Comparison of ENCODE assay signal across 20 mouse cellular contexts in the genomic region with DNA sequence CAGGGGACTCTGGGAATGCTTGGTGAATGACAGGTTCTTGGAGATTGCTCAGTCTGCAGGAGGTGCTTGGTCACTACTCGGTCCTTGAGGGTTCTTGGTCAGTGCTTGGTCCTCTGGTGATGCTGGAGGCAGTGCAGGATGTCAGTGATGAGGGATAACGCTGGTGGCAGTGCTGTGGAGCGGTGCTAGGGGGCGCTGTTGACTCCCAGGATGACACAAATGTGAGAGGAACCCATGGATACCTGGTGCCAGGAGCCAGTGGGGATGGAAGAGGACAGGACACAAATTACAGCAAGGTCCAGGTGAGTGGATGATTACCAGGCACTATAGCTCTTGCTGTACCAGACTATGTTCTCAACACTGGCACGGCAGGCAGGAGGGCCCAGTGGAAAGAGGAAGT. TPM values are rescaled to one million over a fixed set of nuclear protein-coding genes. Genes with fewer than 3 reads are reported as not detected.
DNase-seq lines count a peak whose midpoint lies in the region; ATAC-seq and TF ChIP-seq lines count a peak whose summit lies in the region.
"Had no signal": no experiment of that assay in that cellular context is flagged by ENCODE, and none has a peak within 500 bp of the region (broad histone marks: within the 10 kb centered on the region; RNA-seq: fewer than 3 reads in every experiment).

No protein-coding gene starts in this region.

- TF ChIP-seq POLR2A in testis, adult 2 months (IDR thresholded peaks at IDR 0.05; ENCODE audit: control insufficient read depth, low read depth, low read length) = no peak

- no peaks in the 10 kb centered on the region for H3K4me1 ChIP-seq in testis, adult 2 months (ENCODE audit: control insufficient read depth, insufficient read depth, low read length)
- no peaks in the 10 kb centered on the region for H3K4me1 ChIP-seq in stomach, postnatal 0 days (replicated peaks; ENCODE audit: control insufficient read depth, insufficient read depth)
- H3K4me1 ChIP-seq: midbrain, embryonic 12.5 days had no signal

- 39% methylated on average over 5 of the region's 5 CpGs for WGBS in stomach, postnatal 0 days

- no peak overlapping the region for H3K27ac ChIP-seq in layer of hippocampus, adult 2 months
- H3K27ac ChIP-seq in testis, adult 2 months (ENCODE audit: control insufficient read depth, insufficient read depth, low read depth, low read length) = no peak overlapping the region
- no peak overlapping the region for H3K27ac ChIP-seq in stomach, postnatal 0 days (replicated peaks)
- H3K27ac ChIP-seq: forebrain, embryonic 10.5 days; midbrain, embryonic 12.5 days had no signal

- H3K4me2 ChIP-seq in stomach, postnatal 0 days (replicated peaks; ENCODE audit: low read depth) = no peak overlapping the region
- H3K4me2 ChIP-seq: midbrain, embryonic 12.5 days had no signal

- TF ChIP-seq CTCF in layer of hippocampus, adult 2 months (conservative IDR thresholded peaks at IDR 0.05) = peak; percentile 64
- peak; percentile 73; the same call in 1 of the 2 replicates for TF ChIP-seq CTCF in testis, adult 2 months (IDR thresholded peaks at IDR 0.05; ENCODE audit: control insufficient read depth, insufficient read depth, insufficient replicate concordance, low read depth, low read length)
- peak; percentile 28 for TF ChIP-seq CTCF in stomach, postnatal 0 days (IDR thresholded peaks at IDR 0.05; ENCODE audit: low read depth)

- H3K4me3 ChIP-seq in layer of hippocampus, adult 2 months = no peak overlapping the region
- no peak overlapping the region for H3K4me3 ChIP-seq in testis, adult 2 months (ENCODE audit: control insufficient read depth, low read depth, low read length)
- no peak overlapping the region for H3K4me3 ChIP-seq in stomach, postnatal 0 days (ENCODE audit: low read depth, low read length)
- H3K4me3 ChIP-seq: forebrain, embryonic 10.5 days; midbrain, embryonic 12.5 days; myocyte had no signal

- TF ChIP-seq EP300 in stomach, postnatal 0 days (optimal IDR thresholded peaks at IDR 0.05) = no peak

- no peak overlapping the region for H3K9ac ChIP-seq in stomach, postnatal 0 days (ENCODE audit: low read length)
- H3K9ac ChIP-seq: midbrain, embryonic 12.5 days had no signal

- no peak for ATAC-seq in stomach, postnatal 0 days (ENCODE audit: low FRiP score, low TSS enrichment)
- ATAC-seq: Patski had no signal

- no peaks in the 10 kb centered on the region for H3K27me3 ChIP-seq in testis, adult 2 months (ENCODE audit: control insufficient read depth, insufficient read depth, low read length)
- no peaks in the 10 kb centered on the region for H3K27me3 ChIP-seq in stomach, postnatal 0 days (ENCODE audit: control insufficient read depth, insufficient read depth, low read length)

- no peaks in the 10 kb centered on the region for H3K9me3 ChIP-seq in stomach, postnatal 0 days (ENCODE audit: control insufficient read depth, low read length)
- H3K9me3 ChIP-seq: midbrain, embryonic 12.5 days had no signal

- H3K36me3 ChIP-seq in testis, adult 2 months (ENCODE audit: control insufficient read depth, insufficient read depth, low read length) = no peaks in the 10 kb centered on the region
- H3K36me3 ChIP-seq in stomach, postnatal 0 days (ENCODE audit: control insufficient read depth, insufficient read depth, low read length) = no peaks in the 10 kb centered on the region
- H3K36me3 ChIP-seq: forebrain, embryonic 10.5 days; midbrain, embryonic 12.5 days had no signal

- DNase-seq in cerebellum, postnatal 10 days = peak; percentile 30 to 41
- DNase-seq in cerebellum, postnatal 25 days = no peak
- peak in 1 of 2 experiments; percentile 11 for DNase-seq in layer of hippocampus, adult 2 months (ENCODE audit: low spot score in 2 of 2)
- no peak for DNase-seq in layer of hippocampus, adult 18-20 months (ENCODE audit: low spot score in 2 of 2)
- DNase-seq in testis, postnatal 14 days (ENCODE audit: low spot score) = no peak
- DNase-seq in stomach, postnatal 0 days (ENCODE audit: low spot score) = no peak
- DNase-seq in adrenal gland, postnatal 14 days = no peak
- DNase-seq: cerebellum, adult 18-20 months; heart, postnatal 4 days; lung, adult 18-20 months had no signal

RNA-seq across cellular contexts. Expression of gene Hmx1, which starts 45.1 kb away (rescaled TPM):
- total RNA-seq in layer of hippocampus, adult 2 months (2021) = not detected
- total RNA-seq in layer of hippocampus, adult 18-20 months (2021) = not detected
- polyA plus RNA-seq in testis, adult 2 months (2012; rRNA removed) = 19.1 and 24.0 TPM in 2 replicates
- not detected in 2 replicates for polyA plus RNA-seq in stomach, postnatal 0 days (2015; fragmentation: Nextera tagmentation; extraction: Ambion mirVana)
- 0.22 and 1.1 TPM in 2 replicates for total RNA-seq in adrenal gland, postnatal 14 days (2021)
- total RNA-seq: gastrocnemius, postnatal 4 days; heart, postnatal 4 days; neutrophil, adult 5-6 weeks had no signal
- polyA plus RNA-seq: heart, embryonic 14.5 days; kidney, embryonic 14.5 days; myocyte; Patski; small intestine, adult 2 months had no signal

Comparison
In these comparisons a context has a peak if more than half of its experiments do, and no peak if none do; other contexts are left out.
1. DNase-seq: peak in cerebellum, postnatal 10 days (2 of 2); none in cerebellum, postnatal 25 days (0 of 2), layer of hippocampus, adult 18-20 months (0 of 2), testis, postnatal 14 days (single experiment), stomach, postnatal 0 days (single experiment) and adrenal gland, postnatal 14 days (single experiment).
2. Peak in every context shown above with its lines, with median percentiles within 50 percentile points of each other: CTCF ChIP-seq.